Mouse (Mus musculus): ENCODE measurements around the gene Chd6. TPM values are rescaled to one million over a fixed set of nuclear protein-coding genes. Genes with fewer than 3 reads are reported as not detected.

Gene Chd6
- total and polyA plus RNA-seq, 2 experiments from 2014 or later = 29.2 to 74.0 TPM

DNA sequence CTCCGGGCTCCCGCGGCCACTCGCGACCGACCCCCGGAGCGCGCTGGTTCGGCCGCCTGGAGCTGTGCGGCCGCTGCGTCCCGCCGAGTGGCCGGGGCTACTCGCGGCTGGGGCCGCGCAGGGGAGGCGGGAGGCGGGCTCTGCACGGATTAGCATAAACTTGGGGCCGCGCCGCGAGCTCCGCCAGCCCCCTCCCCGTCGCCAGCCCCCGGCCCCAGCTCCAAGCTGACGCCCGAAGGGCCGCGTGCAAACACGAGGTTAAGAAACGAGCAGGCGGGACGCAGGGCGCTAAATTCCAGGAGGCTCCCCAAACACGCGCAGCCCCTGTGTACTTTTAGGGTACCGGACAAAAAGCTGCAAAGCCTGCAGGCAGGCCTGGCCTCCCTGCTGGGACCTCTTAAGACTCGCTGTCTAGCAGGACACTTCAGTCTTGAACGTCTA is 196.6 kb downstream of the Chd6 start, which contains the start of gene Emilin3:
TSS of gene Emilin3 (minus strand) at position 98 of the 441 bp plus-strand sequence.
- DNase-seq (ENCODE audit: low spot score) (peak; percentile 23), ATAC-seq (peak; percentile 27; the same call in 1 of the 2 replicates)
- no peaks in the 10 kb centered on the region for H3K9me3 ChIP-seq (ENCODE audit: low read length)
- 0 out of 2 replicates have a peak within 1 kb of the TSS, but pooled peaks have one; percentile 17 for H3K9ac ChIP-seq (replicated peaks; ENCODE audit: low read length)
- peak within 1 kb of the TSS; percentile 38 for H3K4me3 ChIP-seq (ENCODE audit: low read length)
- H3K27ac ChIP-seq = no peak within 1 kb of the TSS
- peaks cover 26% of the 10 kb centered on the region; the same call in 1 of the 2 replicates for H3K27me3 ChIP-seq (ENCODE audit: insufficient read depth, low read length)
- peak within 1 kb of the TSS; percentile 65 for H3K4me2 ChIP-seq (ENCODE audit: low read depth, low read length)
- H3K4me1 ChIP-seq (ENCODE audit: insufficient read depth, low read length) = peaks cover 7% of the 10 kb centered on the region
- 2% methylated on average over 44 of the region's 46 CpGs for WGBS
- no peaks in the 10 kb centered on the region for H3K36me3 ChIP-seq (ENCODE audit: insufficient read depth, low read length)
- TF ChIP-seq CTCF (IDR thresholded peaks at IDR 0.05; ENCODE audit: low read depth) = no peak

- WGBS = 1% methylated on average over 55 of the region's 64 CpGs
- peaks cover 7% of the 10 kb centered on the region for H3K4me1 ChIP-seq (ENCODE audit: insufficient read depth, low read length)
Observed at GRCm38 (mm10) chr2:160911558-160912201, 197.2 kb downstream of the Chd6 start.

DNA sequence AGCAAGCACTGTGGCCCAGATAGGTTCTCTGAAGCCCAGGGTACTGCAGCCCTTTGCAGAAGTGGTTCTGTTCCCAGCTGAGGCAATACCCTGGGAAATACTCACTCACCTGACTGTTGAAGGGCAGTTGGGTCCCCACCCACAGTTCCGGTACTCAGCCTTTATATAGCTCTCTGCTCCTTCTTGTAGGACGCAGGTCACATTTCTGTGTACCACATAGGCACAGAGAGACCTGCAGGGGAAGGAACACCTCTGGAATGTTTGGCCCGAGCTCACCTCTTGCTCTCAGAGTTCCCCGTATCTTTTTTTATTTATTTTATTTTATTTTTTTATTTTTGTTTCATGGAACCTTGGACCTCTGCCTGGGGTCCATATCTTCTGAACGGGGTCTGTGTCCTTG is 198.2 kb downstream of the Chd6 start:
- Histone ChIP-seq H3K27ac (no peak overlapping the region), H3K9ac (replicated peaks; ENCODE audit: low read length) (no peak overlapping the region), H3K27me3 (ENCODE audit: insufficient read depth, low read length) (peaks cover 26% of the 10 kb centered on the region; the same call in 1 of the 2 replicates), H3K9me3 (ENCODE audit: low read length) (no peaks in the 10 kb centered on the region), H3K4me2 (ENCODE audit: low read depth, low read length) (no peak overlapping the region), H3K36me3 (ENCODE audit: insufficient read depth, low read length) (no peaks in the 10 kb centered on the region), H3K4me1 (ENCODE audit: insufficient read depth, low read length) (peaks cover 5% of the 10 kb centered on the region), H3K4me3 (ENCODE audit: low read length) (no peak overlapping the region)
- TF ChIP-seq CTCF (IDR thresholded peaks at IDR 0.05; ENCODE audit: low read depth) = no peak
- DNase-seq (ENCODE audit: low spot score) = no peak
- ATAC-seq = no peak
- 88% methylated on average over 5 of the region's 5 CpGs for WGBS

More at GRCm38 (mm10) chr2:160911558-160912201, 197.2 kb downstream of the Chd6 start:
- Histone ChIP-seq H3K27ac (no peak overlapping the region), H3K4me2 (ENCODE audit: low read depth, low read length) (peak overlapping the region; percentile 65), H3K4me3 (ENCODE audit: low read length) (peak overlapping the region; percentile 38), H3K9me3 (ENCODE audit: low read length) (no peaks in the 10 kb centered on the region), H3K9ac (replicated peaks; ENCODE audit: low read length) (0 out of 2 replicates have a peak overlapping the region, but pooled peaks have one; percentile 17), H3K27me3 (ENCODE audit: insufficient read depth, low read length) (peaks cover 26% of the 10 kb centered on the region; the same call in 1 of the 2 replicates), H3K36me3 (ENCODE audit: insufficient read depth, low read length) (no peaks in the 10 kb centered on the region)
- peak; percentile 12 for DNase-seq (ENCODE audit: low spot score)
- no peak for TF ChIP-seq CTCF (IDR thresholded peaks at IDR 0.05; ENCODE audit: low read depth)
- peak; percentile 50; the same call in 1 of the 2 replicates for ATAC-seq

DNA sequence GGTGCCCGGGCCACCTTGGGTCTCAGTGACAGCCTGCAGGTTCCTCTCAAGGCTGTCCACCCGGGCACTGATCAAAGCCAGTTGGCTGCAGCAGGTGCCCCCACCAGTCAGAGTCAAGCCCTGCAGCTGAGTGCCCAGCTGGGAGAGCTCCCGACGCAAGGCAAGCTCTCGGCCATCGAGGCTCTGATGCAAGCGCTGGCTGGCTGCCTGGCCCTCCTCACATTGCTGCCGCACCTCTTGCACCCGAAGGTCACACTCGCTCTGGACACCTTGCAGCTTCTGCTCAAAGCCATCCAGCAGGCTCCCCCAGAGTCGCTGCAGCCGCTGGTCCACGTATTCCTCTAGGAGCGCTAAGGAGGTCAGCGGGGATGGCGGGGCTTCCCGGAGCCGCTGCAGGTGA is 200.3 kb downstream of the Chd6 start:
- Histone ChIP-seq H3K4me3 (ENCODE audit: low read length) (no peak overlapping the region), H3K4me2 (ENCODE audit: low read depth, low read length) (no peak overlapping the region), H3K9ac (replicated peaks; ENCODE audit: low read length) (no peak overlapping the region), H3K27ac (no peak overlapping the region), H3K36me3 (ENCODE audit: insufficient read depth, low read length) (no peaks in the 10 kb centered on the region), H3K27me3 (ENCODE audit: insufficient read depth, low read length) (peaks cover 26% of the 10 kb centered on the region; the same call in 1 of the 2 replicates), H3K4me1 (ENCODE audit: insufficient read depth, low read length) (peaks cover 5% of the 10 kb centered on the region), H3K9me3 (ENCODE audit: low read length) (no peaks in the 10 kb centered on the region)
- no peak for TF ChIP-seq CTCF (IDR thresholded peaks at IDR 0.05; ENCODE audit: low read depth)
- ATAC-seq = no peak
- 55% methylated on average over 18 of the region's 18 CpGs for WGBS
- DNase-seq (ENCODE audit: low spot score) = no peak

DNA sequence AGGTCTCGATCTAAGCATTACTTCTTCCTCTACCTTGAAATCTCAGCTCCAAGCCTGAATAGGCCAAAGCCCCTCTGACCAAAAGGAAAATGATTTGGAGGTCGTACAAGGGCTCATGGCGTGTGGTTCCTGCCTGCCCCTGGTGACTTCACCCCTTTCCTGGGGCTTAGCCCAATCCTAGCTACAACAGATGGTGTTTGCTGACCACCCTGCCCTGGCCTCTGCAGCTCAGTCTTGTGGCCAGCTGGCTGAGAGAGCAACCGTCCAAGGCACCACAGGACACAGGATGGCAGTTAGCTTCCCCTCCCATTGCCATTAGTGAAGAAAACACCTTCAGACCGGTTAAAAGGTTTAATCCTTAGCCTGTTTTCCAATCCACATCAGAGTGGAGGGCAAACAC is 202.8 kb downstream of the Chd6 start:
- no peak overlapping the region for H3K4me3 ChIP-seq (ENCODE audit: low read length)
- DNase-seq (ENCODE audit: low spot score) (peak; percentile 36), ATAC-seq (0 out of 2 replicates have a peak, but pooled peaks have one; percentile 35)
- no peak for TF ChIP-seq CTCF (IDR thresholded peaks at IDR 0.05; ENCODE audit: low read depth)
- H3K4me1 ChIP-seq (ENCODE audit: insufficient read depth, low read length) = no peaks in the 10 kb centered on the region
- H3K36me3 ChIP-seq (ENCODE audit: insufficient read depth, low read length) = no peaks in the 10 kb centered on the region
- WGBS = 70% methylated on average over 5 of the region's 5 CpGs
- no peak overlapping the region for H3K4me2 ChIP-seq (ENCODE audit: low read depth, low read length)
- H3K27ac ChIP-seq = no peak overlapping the region
- peaks cover 10% of the 10 kb centered on the region; the same call in 1 of the 2 replicates for H3K27me3 ChIP-seq (ENCODE audit: insufficient read depth, low read length)
- H3K9ac ChIP-seq (replicated peaks; ENCODE audit: low read length) = no peak overlapping the region
- no peaks in the 10 kb centered on the region for H3K9me3 ChIP-seq (ENCODE audit: low read length)

DNA sequence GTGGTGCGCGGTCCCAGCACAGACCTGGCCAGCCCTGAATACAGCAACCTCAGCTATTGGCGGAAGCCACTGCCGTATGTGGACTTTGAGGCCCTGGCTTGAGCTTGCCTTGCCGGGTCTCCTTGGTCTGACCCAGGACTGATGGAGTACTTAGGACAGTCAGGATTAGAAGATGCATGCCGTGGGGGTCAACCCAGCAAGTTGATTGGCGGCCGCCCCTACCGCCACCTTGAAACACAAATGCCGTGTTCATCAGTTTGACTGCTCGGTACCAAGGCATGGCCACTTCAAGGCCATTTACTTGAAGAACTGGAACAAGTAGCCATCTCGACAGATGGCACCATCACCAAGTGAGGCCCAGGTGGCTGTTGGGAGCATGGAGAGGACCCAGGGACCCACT is 203.6 kb downstream of the Chd6 start:
- 96% methylated on average over 12 of the region's 12 CpGs for WGBS
- Histone ChIP-seq H3K4me3 (ENCODE audit: low read length) (no peak overlapping the region), H3K4me2 (ENCODE audit: low read depth, low read length) (no peak overlapping the region), H3K36me3 (ENCODE audit: insufficient read depth, low read length) (no peaks in the 10 kb centered on the region), H3K27me3 (ENCODE audit: insufficient read depth, low read length) (peaks cover 2% of the 10 kb centered on the region; the same call in 1 of the 2 replicates), H3K9me3 (ENCODE audit: low read length) (no peaks in the 10 kb centered on the region), H3K9ac (replicated peaks; ENCODE audit: low read length) (no peak overlapping the region), H3K4me1 (ENCODE audit: insufficient read depth, low read length) (no peaks in the 10 kb centered on the region), H3K27ac (no peak overlapping the region)
- TF ChIP-seq CTCF (IDR thresholded peaks at IDR 0.05; ENCODE audit: low read depth) = no peak
- ATAC-seq (no peak), DNase-seq (ENCODE audit: low spot score) (no peak)
